Mouse (Mus musculus) thymus, postnatal 4 days (tissue): Measurements from ENCODE around the gene Tspan5.
A peak's percentile ranks its signal among the peaks of the same experiment; 100 is the strongest.

ENCODE experiments used
- DNase-seq: peaks from one replicate; pipeline ENCODE4 v3.0.0; 2021

The Tspan5 gene

DNA sequence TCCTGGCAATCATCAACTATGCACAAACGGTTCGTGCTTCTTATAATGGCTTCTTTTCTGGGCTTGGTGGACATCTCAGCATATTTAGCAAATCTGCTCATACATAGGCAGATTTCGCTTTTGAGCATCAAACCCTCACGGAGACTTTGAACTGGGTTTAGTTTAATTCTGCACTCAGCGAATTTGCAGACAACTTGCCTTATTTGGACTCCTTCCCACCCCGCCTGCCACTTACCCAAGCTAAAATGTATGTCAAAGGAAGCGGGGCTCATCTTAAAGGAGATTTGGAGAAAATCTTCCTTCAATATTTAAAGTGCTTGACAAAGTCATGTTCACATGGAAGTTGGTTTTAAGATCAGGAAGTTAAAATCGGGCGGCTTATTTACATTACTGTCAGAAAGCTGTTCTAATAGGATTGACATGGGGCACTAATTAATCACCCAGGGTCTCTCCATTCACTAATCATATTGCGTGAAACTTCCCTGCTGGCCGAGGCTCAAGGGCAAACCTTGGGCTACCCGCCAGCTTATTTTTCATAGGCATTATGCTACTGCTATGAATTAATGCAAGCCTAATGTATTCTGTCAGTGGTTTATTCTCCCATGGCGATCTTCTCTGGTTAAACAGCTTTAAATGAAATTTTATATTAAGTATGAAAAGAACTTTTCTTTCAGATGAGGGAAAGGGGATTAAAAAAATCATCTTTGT lies 111.1 kb downstream of the Tspan5 start:
- DNase-seq: no peak

DNA sequence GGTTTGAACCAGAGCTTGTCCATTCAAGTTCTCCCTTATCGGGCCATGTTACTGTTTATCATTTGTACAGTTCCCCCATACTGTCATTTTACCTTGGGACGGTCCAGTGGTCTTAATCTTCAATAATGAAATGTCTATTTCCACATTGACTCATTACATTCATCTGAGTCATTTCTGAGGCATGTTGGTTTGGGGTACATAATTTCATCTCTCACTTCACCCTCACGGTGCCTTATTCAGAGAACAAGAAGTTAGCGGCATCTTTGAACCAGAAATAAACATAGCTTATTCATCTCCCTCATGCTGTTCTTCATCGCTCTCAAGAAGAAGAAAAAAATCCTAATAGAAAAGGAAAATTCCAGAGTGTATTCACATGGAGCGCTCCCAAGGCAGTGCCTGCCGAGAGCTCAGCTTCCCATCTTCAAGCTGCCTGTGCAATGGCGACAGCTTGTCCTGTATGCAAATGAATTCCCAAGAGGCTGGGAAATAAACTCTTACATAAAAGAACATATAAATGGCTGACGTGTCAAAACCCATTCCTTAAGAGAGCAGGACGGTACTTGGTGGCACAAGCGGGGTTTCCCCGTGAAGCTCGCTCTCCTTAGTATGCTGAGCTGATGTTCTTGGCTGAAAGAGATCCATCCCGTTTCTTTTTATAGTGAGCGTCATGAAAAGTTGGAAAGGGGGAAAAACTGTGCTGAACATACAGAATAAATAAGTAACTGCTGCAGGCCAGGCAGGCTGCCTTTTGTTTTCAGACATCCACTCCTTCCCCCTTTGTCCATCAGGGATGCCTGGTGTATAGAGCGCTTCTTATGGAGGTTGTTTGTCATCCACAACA lies 112.2 kb downstream of the Tspan5 start:
- no peak for DNase-seq

DNA sequence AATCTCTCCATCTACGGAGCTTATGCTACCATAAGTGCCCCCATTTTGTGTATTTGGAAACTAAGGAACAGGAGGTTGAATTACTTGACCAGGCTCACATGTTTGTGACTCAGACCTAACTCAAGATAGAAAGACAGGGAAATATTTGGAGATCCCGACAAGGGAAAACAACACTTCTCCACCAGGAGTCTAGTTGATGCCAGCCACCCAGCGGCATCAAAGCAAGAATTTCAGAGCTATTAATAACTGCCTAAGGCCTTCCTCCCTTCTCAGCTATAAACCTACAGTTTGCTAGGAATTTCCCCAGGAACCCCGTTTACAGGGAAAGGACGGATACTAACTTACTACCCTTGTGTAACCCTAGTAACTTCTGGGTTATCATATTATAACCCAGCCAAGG lies 113.4 kb downstream of the Tspan5 start:
- no peak for DNase-seq

DNA sequence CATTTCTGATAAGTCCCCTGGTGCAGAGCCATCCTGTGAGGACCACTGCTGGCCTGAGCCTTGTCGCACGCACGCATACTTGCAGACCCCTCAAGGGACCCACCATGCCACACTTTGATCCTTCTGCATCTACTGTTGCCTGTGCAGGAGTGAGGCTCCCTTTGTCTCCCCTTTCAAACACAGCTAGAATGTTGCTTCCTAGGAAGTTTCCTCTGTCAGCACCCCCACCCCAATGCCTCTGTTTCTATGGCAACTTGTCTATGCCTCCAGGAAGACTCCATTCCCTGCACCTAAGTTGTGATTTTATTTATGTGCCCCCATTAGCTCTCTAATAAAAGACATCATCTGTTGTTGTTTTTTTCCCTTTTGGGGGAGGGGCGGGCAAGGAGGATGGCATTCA lies 115.0 kb downstream of the Tspan5 start:
- DNase-seq: no peak

DNA sequence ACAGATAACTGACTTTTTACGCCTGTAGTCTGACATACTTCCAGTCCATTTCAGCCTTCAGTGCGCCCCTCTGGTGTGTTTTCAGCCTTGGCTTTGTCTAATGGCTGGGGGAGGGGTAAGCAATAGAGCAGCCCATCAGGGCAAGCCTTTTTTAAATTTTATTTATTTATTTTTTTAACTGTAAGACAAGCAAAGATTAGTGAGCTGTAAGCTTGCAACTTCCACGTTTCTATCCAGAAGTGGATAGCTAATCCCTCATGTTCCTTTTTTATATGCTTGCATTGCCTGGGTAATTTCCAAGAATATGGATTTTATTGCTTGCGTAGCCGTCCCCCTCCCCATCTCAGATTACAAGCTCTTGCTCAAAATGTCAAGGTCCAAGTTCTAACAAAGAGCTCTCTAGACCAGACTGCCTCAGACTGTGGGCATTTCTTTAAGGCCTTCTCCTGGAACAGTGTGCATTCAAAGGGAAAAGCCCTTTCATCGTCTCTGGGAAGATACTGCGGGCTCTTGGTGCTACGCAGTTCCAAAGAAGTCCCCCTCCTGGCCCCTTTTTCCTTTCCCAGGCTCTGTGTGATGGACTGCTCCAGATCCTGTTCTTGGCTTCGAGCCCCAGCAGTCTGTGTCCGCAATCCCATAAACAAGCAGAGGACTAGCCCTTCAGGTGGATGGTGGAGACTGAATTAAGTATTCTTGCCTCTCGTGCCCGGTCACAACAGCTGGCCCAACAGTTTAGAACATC lies 116.0 kb downstream of the Tspan5 start:
- no peak for DNase-seq

DNA sequence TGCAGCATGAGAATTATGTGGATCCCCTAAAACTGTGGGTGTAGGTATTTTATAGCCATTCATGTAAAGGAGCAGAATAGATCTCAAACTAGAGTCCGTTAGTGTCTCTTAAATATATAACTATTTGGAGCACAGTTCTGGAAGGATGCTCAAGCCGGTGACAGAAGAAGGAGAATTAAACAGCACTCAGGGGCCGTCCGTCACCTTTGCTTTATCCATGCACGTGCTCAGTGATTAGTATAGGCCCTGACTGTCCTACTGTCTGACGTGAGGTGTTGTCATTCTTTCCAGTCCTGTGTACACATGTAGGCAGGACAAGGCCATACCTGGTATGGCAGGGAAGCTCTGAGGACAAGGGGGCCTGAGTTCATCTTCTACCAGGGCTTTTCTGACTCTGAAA lies 116.7 kb downstream of the Tspan5 start:
- no peak for DNase-seq

DNA sequence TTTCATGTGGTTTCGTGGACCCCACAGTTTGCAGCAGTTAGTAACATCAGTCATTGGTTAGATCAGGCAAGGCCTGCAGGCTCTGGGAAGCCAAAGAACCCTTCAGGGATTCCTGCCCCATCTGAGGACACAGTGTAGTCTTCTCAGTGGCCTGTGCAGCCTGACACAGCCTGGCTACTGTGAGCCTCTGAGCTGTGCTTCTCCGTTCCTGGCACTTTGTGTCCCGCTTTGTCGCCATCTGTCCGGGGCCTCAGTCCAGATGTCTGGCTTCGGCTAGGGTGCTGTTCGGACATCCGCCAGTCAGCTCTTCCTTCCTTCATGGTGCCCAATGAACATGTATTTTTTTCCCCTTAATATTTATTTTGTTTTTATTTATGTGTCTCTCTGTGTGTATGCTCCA lies 117.2 kb downstream of the Tspan5 start:
- DNase-seq: peak; percentile 48

DNA sequence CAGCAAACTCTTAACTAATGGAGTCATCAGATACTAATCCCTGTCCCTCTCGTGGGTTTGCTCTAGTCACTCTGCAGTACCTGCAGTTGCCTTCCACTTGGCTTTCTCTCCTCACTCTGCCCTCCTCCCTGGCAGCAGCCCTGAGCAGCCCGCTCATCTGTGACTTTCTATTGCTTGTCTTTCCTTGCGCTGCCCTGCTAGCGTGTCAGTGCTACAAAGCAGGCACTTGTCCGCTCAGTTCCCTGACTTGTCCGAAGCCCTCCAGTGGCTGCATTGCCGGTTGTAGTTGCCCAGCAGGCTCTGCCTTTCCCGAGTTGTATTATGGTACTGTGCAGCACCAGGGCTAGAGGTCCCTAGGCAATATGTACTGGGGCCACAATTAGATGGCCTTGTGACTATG lies 117.7 kb downstream of the Tspan5 start:
- peak; percentile 41 for DNase-seq

DNA sequence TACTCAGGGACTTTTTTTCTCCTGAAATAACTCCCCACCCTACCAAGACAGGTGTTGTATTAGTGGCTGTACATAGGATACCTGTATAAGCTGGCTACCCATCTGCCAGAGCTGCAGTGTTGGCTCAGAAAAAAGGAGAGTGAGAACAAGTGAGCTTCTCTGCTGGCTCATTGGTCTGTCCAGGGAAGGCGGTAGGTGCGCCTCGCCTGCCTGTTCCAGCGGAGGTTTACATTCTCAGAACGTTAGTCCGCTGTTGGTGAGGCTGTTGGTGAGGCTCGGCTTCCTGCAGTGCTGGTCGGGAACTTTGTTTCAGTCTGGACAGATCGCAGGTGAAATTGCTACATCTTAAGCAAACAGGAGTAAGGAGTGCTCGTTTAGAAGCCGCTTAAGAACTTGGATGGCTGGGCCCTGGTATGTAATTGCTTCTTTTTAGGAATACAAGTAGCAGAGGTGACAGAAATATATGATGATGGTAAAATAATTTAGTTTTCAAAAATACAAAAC lies 118.3 kb downstream of the Tspan5 start:
- DNase-seq: no peak

DNA sequence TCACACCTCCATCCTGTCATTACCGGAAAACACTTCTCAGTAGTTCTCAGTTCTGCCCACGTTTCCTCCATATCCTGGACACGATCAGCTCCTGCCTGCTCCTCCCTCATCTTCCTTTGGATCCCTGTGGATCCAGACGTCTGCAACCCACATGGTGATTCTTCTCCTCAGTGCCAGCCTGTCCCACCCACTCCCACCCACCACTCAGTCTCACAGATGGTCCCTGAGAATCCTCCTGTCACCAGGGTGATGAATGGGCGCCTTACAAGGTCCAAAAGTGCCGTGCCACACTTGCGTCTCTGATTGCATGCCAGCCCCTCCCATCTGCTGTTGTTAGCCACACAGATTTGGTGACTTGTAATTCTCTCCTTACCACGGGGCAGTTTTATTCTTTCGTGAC lies 119.0 kb downstream of the Tspan5 start:
- no peak for DNase-seq

DNA sequence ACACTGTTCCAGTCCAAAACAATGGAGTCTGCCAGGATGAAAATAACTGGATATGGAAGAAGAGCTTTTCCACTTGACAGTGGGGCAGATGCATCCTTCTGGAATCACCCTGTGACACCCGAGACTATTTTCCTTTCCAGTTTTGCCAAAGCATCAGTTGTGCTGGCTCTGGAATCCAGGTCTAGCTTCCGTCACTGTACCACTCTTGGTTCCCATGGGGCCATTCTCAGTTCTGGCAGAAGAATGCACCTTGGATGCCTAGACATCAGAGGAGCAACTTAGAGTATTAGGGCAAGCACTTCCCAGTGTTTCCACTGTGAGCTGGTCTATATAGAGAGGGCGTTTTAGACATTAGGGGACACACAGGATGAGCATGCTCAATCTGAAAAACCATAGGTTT lies 119.6 kb downstream of the Tspan5 start:
- DNase-seq: no peak

DNA sequence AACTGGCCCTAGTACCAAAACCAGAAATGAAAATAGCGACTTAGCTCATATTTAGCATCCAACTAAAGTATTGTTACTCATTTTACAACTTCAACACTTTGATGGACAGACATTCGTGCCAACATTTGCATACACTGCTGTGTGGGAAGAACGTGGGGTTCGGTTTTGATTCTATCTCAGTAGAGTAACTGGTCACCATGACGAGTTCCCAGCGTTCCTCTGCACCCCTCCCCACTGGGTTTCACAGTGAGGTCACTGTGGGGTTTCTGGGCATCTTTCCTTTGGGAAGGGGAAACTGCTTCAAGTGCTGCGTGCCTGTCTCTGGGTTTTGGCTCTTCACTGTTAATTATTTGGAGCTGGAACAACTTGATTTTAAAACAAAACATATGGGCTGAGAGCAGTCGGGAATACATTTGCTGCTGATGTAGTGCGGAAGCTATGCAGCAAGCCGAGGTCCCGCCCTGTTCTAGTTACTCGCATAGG lies 122.2 kb downstream of the Tspan5 start:
- no peak for DNase-seq

DNA sequence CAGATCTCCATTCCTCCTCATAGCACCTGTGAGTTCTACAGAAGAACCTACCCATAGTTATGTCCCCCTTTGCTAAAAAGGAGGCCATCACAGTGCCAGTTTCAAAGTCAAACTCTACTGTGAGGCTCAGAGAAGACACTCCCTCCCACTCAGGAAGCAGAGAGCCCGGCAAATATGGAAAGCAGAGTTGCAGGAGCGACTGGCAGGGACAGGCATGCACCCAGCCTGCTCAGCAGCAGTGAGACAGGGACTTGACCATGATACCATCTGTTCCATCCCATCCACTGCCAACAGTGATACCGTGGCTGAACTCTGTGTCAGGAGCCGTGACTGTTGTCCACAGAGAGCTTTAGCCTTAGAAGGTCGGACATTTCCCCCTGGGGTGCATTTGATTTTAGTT lies 123.3 kb downstream of the Tspan5 start:
- no peak for DNase-seq

DNA sequence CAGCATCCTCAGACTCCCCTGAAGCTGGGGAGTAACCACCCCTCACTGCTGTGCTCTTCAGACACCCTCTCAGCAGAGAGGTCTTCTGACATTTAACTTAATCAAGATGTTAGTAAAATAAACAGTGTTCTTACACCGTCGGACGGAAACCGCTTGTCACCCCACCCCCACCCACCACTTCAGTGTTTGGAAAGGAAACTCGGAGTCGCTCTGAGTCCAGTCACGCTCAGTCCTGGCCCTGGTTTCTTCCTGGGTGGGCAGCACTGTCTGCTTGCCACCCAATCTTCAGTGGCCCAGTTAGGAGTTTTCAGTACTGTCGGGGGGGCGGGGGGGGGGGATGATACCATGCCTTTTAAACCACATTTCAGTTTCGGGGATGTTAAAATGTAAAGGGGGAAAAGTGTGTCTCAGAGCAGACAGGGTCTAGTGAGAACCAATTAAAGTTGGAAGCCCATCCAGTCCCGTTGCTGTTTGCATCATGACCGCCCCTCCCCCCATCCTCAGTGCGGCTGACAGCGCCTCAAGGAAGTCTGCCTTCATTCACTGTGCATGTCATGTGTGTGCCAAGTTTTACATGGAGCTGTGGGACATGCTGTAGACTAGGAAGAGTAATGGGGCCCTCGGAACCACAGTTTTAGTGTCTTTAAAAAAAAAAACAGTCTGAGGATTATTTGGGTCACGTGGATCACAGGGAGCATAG lies 125.3 kb downstream of the Tspan5 start:
- DNase-seq: peak; percentile 46

DNA sequence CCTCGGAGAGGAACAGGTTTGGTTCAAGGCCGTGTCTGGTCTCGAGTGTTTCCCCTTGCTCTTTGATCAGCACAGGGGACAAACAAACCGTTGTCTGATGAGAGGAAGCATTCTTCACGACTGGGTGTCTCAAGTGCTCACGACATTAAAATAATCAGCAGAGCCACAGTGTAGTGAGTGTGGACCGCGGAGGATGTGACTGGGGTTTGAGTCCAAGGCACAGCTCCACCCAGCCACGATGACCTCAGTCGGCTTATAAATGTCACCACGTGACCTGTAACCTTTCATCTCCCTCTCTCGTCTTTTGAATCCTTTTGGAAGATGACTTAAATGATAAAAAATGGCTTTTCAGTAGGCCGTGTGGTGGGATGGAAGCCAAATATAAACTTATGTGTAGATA lies 126.4 kb downstream of the Tspan5 start:
- no peak for DNase-seq

DNA sequence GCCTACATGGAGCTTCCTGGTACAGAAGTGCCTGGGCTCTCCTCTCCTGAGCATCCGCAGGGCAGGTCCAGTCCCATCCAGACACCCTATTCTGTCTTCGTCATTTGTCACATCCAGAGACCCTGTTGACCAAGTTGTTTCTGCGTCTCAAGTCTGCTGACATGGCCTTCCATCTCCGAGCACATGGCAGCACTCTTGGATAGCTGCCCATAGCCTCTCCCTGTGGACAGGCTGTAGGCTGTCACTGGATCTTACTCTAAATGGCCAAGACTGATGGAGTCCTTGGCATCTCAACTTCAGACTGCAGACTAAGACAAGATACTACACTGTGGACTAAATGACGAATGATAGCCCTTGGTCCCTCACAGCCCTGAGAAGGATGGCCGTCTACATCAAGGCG lies 133.3 kb downstream of the Tspan5 start:
- DNase-seq: no peak

DNA sequence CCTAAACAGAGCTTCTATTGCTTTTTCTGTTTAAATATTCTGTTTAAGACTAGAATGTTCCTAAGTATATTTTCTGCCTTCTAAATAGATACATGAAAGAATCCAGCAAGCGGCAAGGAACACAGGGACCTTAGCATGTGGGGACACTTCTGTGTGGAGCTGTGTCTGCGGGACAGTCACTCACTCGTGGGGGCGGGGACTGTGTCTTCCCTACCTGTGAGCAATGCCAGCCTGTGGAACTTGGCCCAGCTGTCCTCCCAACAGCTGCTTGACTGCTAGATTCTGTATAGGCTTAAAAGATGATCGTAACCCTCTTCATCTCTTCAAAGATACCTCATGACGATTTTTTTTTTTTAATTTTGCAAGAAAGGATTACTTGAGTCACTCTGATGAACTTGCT lies 133.9 kb downstream of the Tspan5 start:
- DNase-seq: peak; percentile 73

DNA sequence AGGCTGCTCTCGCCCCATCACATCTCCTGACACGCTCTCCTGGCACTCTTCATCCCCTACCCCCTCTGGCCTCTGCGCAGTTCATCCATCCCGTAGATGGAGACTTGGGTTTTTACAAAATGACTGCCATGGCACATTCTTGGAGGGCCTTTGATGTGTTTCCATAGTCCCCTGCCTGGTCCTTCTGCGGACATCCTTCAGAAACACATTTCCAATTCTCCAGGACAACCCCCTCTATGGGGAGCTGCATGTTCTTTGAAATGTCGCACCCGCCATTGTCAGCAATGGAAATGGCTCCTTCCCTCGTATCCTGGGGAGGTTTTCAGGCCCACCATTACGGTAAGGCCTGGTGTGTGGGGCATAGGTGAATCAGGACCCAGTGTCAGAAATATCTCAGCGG lies 134.4 kb downstream of the Tspan5 start:
- peak; percentile 39 for DNase-seq

DNA sequence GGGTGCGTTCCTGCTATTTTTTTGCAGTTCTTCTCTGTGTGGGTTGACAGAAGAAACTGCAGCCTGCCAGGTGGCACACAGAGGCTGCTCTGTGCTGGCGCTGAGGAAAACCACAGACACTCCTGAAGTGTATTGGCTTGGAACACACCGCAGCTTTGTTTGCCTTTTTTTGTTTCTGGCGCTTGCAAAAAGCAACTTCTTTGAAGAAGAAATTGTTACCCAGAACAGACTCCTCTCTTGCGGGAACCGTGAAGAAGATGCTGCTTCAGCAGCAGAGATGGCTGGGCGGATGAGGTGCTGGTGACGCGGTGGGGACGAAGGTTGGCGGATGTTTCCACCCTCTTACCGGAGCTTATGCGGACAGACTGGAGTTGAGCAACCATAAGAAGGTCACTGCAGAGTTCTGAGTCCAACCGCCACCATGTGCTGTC lies 135.0 kb downstream of the Tspan5 start:
- DNase-seq: peak; percentile 81

DNA sequence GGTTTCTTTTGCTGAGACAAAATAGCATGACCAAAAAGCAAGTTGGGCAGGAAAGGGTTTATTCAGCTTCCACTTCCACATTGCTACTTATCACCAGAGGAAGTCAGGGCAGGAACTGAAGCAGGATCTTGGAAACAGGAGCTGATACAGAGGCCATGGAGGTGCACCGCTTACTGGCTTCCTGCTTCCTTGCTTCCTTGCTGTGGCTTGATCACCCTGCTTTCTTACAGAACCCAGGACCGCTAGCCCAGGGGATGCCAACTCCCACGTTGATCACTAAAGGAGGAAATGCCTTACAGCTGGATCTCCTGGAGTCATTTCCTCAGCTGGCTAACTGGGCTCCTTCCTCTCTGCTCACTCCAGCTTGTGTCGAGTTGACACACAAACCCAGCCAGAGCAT lies 135.7 kb downstream of the Tspan5 start:
- peak; percentile 40 for DNase-seq

DNA sequence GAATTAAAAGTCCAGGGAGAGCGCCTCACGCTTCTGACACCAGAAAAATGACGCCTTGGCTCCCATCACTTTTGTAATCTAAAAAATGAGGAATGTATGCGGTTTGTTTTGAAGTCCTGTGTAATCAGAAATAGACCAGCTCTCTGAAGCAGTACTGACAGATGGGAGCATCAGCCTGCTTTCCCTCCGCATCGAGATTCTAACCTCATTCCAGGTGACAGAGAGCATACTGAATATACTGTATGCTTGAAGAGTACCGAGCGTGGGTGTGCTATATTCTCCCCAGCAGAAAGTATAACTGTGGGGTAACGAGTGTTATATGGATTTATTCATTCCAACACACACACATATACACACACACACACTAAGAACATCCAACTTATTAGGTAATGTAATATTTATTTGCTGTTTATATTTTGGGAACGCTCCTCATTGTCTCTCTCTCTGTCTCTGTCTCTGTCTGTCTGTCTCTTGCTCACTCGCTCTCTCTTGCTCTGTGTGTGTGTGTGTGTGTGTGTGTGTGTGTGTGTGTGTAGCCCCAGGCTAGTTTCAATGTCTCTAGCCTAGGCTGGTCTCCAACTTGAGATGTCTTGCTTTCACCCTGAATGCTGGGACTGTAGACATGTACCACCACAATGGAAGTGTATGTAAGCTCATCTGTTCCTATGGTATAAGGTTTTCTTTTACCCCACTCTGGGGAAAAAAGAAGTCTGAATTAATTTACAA lies 139.2 kb downstream of the Tspan5 start:
- DNase-seq: no peak

DNA sequence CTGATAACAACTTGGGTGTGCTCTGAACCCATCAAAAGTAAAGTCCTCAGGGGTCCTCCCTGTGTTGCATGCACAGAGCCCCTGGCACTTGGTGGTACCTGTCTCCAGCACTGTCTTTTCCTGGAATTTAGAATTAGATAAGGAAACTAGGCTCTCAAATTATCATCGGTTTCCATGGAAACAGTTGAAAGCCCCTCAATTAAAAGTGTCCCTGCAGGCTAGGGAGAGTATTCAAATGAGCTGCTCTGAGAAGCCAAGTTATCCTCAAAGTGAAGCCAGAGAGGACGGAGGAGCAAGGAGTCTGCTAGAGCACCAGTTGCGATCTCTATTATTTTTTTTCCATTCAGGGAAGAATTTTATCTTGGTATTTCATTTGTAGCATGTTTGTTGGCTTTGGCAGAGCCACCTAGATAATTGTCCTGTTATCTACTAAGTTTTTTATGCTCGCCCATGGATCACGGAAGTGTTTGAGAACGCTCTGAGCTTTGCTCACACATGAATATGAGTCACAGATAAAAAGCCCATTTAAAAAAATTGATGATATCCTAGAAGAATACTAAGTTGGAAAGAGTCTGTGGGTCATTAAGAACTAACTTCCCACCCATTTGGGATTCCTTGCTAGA lies 139.8 kb downstream of the Tspan5 start:
- DNase-seq: no peak
